Mouse (Mus musculus): Measurements from ENCODE around the gene Vmn2r56. TPM values are rescaled to one million over a fixed set of nuclear protein-coding genes. Genes with fewer than 3 reads are reported as not detected.
"Not testable (repeated sequence)": the region's sequence is repeated elsewhere in the genome, so short reads cannot be mapped to it uniquely, and the experiment has no call there.

The Vmn2r56 gene
- not detected in 2 replicates for polyA plus RNA-seq (2014; fragmentation: Nextera tagmentation; extraction: Ambion mirVana)

DNA sequence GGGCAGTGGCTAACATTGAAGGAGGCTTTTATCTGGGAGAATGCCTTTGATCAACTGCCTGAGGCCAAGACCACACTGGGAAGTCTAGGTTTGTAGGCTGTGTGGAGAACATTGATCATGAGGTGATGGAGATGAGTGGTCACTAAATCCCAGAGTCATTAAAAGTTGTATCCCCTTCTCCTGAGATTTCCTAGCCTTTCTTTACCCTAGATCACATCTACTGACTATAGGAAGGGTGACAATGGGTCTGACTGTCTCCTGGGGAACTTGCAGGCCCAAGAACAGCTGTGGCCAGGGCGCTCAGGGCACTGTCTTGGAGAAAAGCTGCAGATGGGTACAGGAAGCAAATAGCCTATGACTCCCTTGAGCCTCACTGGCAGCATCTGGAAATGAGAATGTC is at the start of gene Vmn2r56:
Vmn2r56 (minus strand) TSS at position 101 of the 400 bp plus-strand sequence.
- no peaks in the 10 kb centered on the region for H3K36me3 ChIP-seq (ENCODE audit: control insufficient read depth, insufficient read depth, low read length)
- H3K27me3 ChIP-seq (ENCODE audit: control insufficient read depth, insufficient read depth, low read length): no peaks in the 10 kb centered on the region
- no peaks in the 10 kb centered on the region for H3K9me3 ChIP-seq (ENCODE audit: control insufficient read depth, low read length)
- H3K9ac ChIP-seq (ENCODE audit: low read depth, low read length): no peak within 1 kb of the TSS
- H3K27ac ChIP-seq (ENCODE audit: low read depth, low read length): no peak within 1 kb of the TSS
- no peaks in the 10 kb centered on the region for H3K4me1 ChIP-seq (ENCODE audit: control insufficient read depth, insufficient read depth, low read length)
- no peak within 1 kb of the TSS for H3K4me3 ChIP-seq (ENCODE audit: low read length)
- 53% methylated on average over 1 of the region's 1 CpGs for WGBS
- no peak for ATAC-seq (ENCODE audit: low FRiP score, low TSS enrichment)
- H3K4me2 ChIP-seq (replicated peaks; ENCODE audit: low read depth, low read length): no peak within 1 kb of the TSS

DNA sequence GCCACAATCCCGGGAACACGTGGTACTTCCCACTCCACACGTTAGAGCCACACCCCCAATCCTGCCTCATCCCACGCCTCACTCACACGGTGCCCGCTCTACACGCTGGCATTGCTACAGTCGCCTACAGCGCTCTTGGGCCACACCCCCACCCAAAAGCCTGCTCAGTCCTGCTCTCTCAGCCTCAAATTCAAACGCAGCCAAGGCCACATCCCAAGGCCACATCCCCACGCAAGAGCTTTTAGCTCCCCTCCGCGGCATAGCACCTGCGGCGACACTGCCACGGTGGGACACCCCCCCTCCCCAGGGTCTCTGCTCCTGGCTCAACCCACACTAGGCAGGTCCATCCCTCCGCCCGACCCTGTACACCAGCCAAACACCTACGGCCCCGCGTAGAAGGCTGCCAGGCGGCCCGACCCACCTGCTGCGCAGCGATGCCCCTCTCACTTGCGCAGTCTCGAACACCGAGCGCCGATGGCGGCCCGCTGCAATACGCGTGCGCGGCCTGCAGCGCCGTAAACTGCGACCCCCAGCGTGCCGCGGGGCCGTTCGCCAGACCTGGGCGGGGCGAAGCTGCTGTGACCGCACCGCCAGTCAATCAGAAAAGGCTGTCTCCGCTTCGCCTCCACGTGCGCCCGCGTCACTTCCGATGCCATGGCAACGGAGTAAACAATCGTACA is 45.5 kb upstream of the Vmn2r56 start:
- peak overlapping the region; percentile 73 for H3K4me3 ChIP-seq (ENCODE audit: low read length)
- H3K9ac ChIP-seq (ENCODE audit: low read depth, low read length): peak overlapping the region; percentile 76
- no peaks in the 10 kb centered on the region for H3K4me1 ChIP-seq (ENCODE audit: control insufficient read depth, insufficient read depth, low read length)
- no peaks in the 10 kb centered on the region for H3K27me3 ChIP-seq (ENCODE audit: control insufficient read depth, insufficient read depth, low read length)
- H3K9me3 ChIP-seq (ENCODE audit: control insufficient read depth, low read length): no peaks in the 10 kb centered on the region
- ATAC-seq (ENCODE audit: low FRiP score, low TSS enrichment): peak; percentile 97
- no peak overlapping the region for H3K27ac ChIP-seq (ENCODE audit: low read depth, low read length)
- 1% methylated on average over 56 of the region's 57 CpGs for WGBS
- H3K36me3 ChIP-seq (ENCODE audit: control insufficient read depth, insufficient read depth, low read length): peaks cover under 1% of the 10 kb centered on the region
- peak overlapping the region; percentile 93 for H3K4me2 ChIP-seq (replicated peaks; ENCODE audit: low read depth, low read length)

DNA sequence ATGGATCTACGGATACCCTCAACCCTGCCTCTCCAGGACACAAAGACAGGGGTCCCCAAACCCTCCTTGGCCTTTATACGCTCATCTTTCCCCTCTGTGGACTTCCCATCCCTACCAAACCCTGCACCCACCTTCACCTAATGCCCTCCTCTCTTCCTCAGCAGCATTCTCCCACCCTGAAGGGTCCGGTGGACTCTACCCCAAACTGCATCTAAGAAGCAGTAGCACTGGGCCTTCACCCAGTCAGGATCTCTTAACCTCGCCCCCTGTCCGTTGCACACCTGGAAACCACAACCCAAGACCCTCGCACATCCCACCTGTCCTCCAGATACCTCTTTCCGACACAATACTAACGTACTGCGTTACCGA is 45.0 kb upstream of the Vmn2r56 start:
- Histone ChIP-seq H3K4me1 (ENCODE audit: control insufficient read depth, insufficient read depth, low read length) (no peaks in the 10 kb centered on the region), H3K9me3 (ENCODE audit: control insufficient read depth, low read length) (no peaks in the 10 kb centered on the region), H3K27me3 (ENCODE audit: control insufficient read depth, insufficient read depth, low read length) (no peaks in the 10 kb centered on the region), H3K27ac (ENCODE audit: low read depth, low read length) (no peak overlapping the region), H3K4me2 (replicated peaks; ENCODE audit: low read depth, low read length) (peak overlapping the region; percentile 93), H3K9ac (ENCODE audit: low read depth, low read length) (peak overlapping the region; percentile 76), H3K36me3 (ENCODE audit: control insufficient read depth, insufficient read depth, low read length) (peaks cover 5% of the 10 kb centered on the region), H3K4me3 (ENCODE audit: low read length) (peak overlapping the region; percentile 73)
- WGBS: 28% methylated on average over 10 of the region's 10 CpGs
- ATAC-seq (ENCODE audit: low FRiP score, low TSS enrichment): peak; percentile 40

DNA sequence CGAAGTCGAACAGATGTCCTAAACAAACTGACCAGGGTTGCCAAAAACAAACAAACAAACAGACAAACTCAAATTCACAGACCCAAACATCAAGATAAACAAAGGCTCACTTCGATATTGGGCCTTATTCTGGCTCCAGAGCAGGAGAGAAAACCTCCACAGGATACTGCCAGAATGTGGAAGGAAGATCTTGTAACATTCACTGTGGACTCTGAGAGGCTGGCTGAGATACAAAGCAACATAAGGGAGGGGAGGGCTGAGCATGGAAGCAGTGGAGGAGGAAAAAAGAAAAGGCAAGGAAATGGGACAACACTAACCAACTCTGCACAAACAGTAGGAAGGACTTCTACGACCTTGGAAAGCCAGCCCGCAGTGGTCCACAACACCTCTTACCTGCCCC is 44.3 kb upstream of the Vmn2r56 start:
- Histone ChIP-seq H3K4me2 (replicated peaks; ENCODE audit: low read depth, low read length) (no peak overlapping the region), H3K27ac (ENCODE audit: low read depth, low read length) (no peak overlapping the region), H3K9me3 (ENCODE audit: control insufficient read depth, low read length) (no peaks in the 10 kb centered on the region), H3K4me1 (ENCODE audit: control insufficient read depth, insufficient read depth, low read length) (no peaks in the 10 kb centered on the region), H3K27me3 (ENCODE audit: control insufficient read depth, insufficient read depth, low read length) (no peaks in the 10 kb centered on the region), H3K4me3 (ENCODE audit: low read length) (no peak overlapping the region), H3K36me3 (ENCODE audit: control insufficient read depth, insufficient read depth, low read length) (peaks cover 10% of the 10 kb centered on the region), H3K9ac (ENCODE audit: low read depth, low read length) (no peak overlapping the region)
- 95% methylated on average over 5 of the region's 5 CpGs for WGBS
- ATAC-seq (ENCODE audit: low FRiP score, low TSS enrichment): no peak

DNA sequence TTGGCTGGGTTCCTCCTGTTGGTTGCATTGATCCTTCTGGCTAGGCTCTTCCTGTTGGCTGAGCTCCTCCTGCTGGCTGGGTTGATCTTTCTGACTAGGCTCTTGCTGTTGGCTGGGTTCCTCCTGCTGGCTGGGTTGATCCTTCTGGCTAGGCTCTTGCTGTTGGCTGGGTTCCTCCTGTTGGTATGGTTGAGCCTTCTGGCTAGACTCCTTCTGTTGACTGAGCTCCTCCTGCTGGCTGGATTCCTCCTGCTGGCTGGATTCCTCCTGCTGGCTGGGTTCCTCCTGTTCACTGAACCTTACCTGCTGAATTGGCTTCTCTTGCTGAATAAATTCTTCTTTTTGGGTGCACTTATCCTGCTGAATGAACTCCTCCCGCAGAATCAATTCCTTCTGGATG is 39.8 kb upstream of the Vmn2r56 start:
- Histone ChIP-seq H3K36me3 (ENCODE audit: control insufficient read depth, insufficient read depth, low read length) (peaks cover 16% of the 10 kb centered on the region), H3K4me3 (ENCODE audit: low read length) (no peak overlapping the region), H3K27me3 (ENCODE audit: control insufficient read depth, insufficient read depth, low read length) (no peaks in the 10 kb centered on the region), H3K4me1 (ENCODE audit: control insufficient read depth, insufficient read depth, low read length) (no peaks in the 10 kb centered on the region), H3K27ac (ENCODE audit: low read depth, low read length) (no peak overlapping the region), H3K9me3 (ENCODE audit: control insufficient read depth, low read length) (no peaks in the 10 kb centered on the region), H3K9ac (ENCODE audit: low read depth, low read length) (no peak overlapping the region), H3K4me2 (replicated peaks; ENCODE audit: low read depth, low read length) (no peak overlapping the region)
- WGBS: 100% methylated on average over 1 of the region's 1 CpGs
- ATAC-seq (ENCODE audit: low FRiP score, low TSS enrichment): no peak

DNA sequence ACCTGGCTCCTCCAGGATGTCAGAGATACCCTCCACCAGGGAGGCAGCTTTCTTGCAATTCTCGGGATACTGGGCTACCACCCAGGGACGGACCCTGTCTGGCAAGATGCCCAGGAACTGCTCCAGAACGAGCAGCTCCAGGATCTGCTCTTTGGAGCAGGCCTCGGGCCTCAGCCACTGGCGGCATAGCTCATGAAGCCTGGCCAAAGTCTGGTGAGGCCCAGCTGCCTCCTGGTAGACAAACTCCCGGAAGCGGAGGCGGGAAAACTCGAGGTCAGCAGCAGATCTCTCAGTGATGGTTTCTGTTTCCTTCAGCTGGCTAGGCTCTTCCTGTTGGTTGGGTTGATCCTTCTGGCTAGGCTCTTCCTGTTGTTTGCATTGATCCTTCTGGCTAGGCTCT is 39.3 kb upstream of the Vmn2r56 start:
- 95% methylated on average over 9 of the region's 9 CpGs for WGBS
- no peaks in the 10 kb centered on the region for H3K27me3 ChIP-seq (ENCODE audit: control insufficient read depth, insufficient read depth, low read length)
- H3K36me3 ChIP-seq (ENCODE audit: control insufficient read depth, insufficient read depth, low read length): peaks cover 16% of the 10 kb centered on the region

DNA sequence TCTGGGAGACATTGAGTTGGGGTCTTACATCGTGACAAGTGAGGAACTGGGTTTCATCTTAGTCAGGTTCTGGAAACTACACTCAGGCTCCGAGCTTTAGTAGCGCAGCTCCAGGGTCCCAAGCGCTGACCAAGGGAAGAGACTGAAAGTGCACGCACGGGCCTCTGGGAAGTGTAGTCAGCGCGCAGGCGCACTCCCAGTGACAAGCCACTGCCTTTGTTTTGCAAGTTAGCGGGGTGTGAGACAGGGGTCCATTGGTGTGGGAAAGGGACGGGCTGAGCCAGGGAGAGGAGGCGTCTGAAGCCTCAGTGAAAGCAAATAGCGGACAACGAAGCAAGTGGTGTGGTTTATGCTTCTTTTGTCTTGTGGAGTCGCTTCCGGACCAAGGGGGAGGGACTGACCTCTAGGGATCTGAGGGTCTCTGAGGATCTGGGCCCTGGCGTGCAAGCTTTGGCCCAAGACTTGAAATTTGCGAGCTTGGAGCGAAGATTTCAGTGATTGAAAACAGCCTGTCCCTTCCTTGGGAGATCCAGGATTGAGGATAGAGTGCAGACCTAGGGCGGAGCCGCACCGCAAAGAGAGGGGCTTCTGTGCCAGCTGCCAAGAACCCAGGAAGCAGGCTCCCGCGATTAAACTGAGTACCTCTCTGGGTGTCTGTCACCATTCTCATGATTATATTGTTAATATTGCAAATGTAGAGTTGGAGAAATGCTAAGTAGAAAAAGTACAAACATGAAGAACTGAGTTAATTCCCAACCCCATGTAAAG is 14.8 kb upstream of the Vmn2r56 start:
- Histone ChIP-seq H3K27ac (ENCODE audit: low read depth, low read length) (no peak overlapping the region), H3K9me3 (ENCODE audit: control insufficient read depth, low read length) (0 out of 2 replicates have a peak, but pooled peaks cover 7% of the 10 kb centered on the region), H3K4me3 (ENCODE audit: low read length) (no peak overlapping the region), H3K27me3 (ENCODE audit: control insufficient read depth, insufficient read depth, low read length) (no peaks in the 10 kb centered on the region), H3K9ac (ENCODE audit: low read depth, low read length) (no peak overlapping the region), H3K36me3 (ENCODE audit: control insufficient read depth, insufficient read depth, low read length) (no peaks in the 10 kb centered on the region), H3K4me1 (ENCODE audit: control insufficient read depth, insufficient read depth, low read length) (no peaks in the 10 kb centered on the region), H3K4me2 (replicated peaks; ENCODE audit: low read depth, low read length) (no peak overlapping the region; the same call in 1 of the 2 replicates)
- ATAC-seq (ENCODE audit: low FRiP score, low TSS enrichment): 0 out of 2 replicates have a peak, but pooled peaks have one; percentile 24
- WGBS: 72% methylated on average over 24 of the region's 24 CpGs

More for the DNA sequence above, 39.3 kb upstream of the Vmn2r56 start:
- H3K9me3 ChIP-seq (ENCODE audit: control insufficient read depth, low read length): no peaks in the 10 kb centered on the region
- no peak overlapping the region for H3K27ac ChIP-seq (ENCODE audit: low read depth, low read length)
- H3K4me3 ChIP-seq (ENCODE audit: low read length): no peak overlapping the region
- no peak overlapping the region for H3K4me2 ChIP-seq (replicated peaks; ENCODE audit: low read depth, low read length)
- no peak overlapping the region for H3K9ac ChIP-seq (ENCODE audit: low read depth, low read length)
- no peaks in the 10 kb centered on the region for H3K4me1 ChIP-seq (ENCODE audit: control insufficient read depth, insufficient read depth, low read length)
- no peak for ATAC-seq (ENCODE audit: low FRiP score, low TSS enrichment)

DNA sequence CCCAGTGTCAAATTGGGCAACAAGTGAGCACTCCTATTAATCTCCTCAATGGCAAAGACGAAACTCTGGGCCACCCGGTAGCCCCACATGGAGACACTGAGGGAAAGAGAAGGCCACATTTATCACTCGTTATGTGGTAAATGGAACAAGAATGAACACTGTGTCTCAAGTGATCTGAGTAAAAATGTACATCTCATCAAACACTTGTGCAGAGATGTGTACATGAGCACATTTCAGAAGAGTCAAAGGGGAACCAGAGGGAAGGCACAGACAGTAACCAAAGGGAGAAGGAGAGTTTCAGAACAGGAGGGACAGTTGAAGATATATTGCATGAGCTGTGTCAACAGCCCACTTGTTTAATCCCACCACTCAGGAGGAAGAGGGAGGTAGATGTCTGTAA is 49.9 kb downstream of the Vmn2r56 start, which contains the start of gene Vmn2r55:
Vmn2r55 (minus strand) TSS at position 101 of the 400 bp plus-strand sequence.
- 88% methylated on average over 3 of the region's 3 CpGs for WGBS
- not testable (repeated sequence) for H3K4me3 ChIP-seq (ENCODE audit: low read length)

DNA sequence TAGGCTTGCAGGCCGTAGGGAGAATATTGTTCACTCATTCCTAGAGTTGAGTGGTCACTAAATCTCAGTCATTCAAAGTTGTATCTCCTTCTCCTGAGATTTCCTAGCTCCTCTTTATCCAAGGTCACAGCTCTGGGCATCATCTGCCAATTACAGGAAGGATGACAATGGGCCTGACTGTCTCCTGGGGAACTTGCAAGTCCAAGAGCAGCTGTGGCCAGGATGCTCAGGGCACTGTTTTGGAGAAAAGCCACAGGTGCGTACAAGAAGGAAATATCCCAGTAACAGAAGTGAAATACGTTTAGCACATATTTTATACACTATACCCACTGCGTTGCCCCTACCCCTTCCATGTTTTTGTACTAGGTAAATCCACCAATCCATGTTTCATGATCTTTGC is 94.6 kb downstream of the Vmn2r56 start, which contains the start of gene Vmn2r54:
Vmn2r54 (minus strand) TSS at position 101 of the 400 bp plus-strand sequence.
- 84% methylated on average over 3 of the region's 4 CpGs for WGBS
- not testable (repeated sequence) for H3K27me3 ChIP-seq (ENCODE audit: control insufficient read depth, insufficient read depth, low read length); H3K9ac ChIP-seq (ENCODE audit: low read depth, low read length); H3K4me2 ChIP-seq (replicated peaks; ENCODE audit: low read depth, low read length); H3K9me3 ChIP-seq (ENCODE audit: control insufficient read depth, low read length); H3K4me1 ChIP-seq (ENCODE audit: control insufficient read depth, insufficient read depth, low read length); H3K27ac ChIP-seq (ENCODE audit: low read depth, low read length); H3K36me3 ChIP-seq (ENCODE audit: control insufficient read depth, insufficient read depth, low read length); ATAC-seq (ENCODE audit: low FRiP score, low TSS enrichment); H3K4me3 ChIP-seq (ENCODE audit: low read length)

More for the DNA sequence above, 49.9 kb downstream of the Vmn2r56 start, which contains the start of gene Vmn2r55:
- H3K27ac ChIP-seq (ENCODE audit: low read depth, low read length); H3K4me1 ChIP-seq (ENCODE audit: control insufficient read depth, insufficient read depth, low read length); H3K9ac ChIP-seq (ENCODE audit: low read depth, low read length); H3K4me2 ChIP-seq (replicated peaks; ENCODE audit: low read depth, low read length); ATAC-seq (ENCODE audit: low FRiP score, low TSS enrichment); H3K9me3 ChIP-seq (ENCODE audit: control insufficient read depth, low read length); H3K36me3 ChIP-seq (ENCODE audit: control insufficient read depth, insufficient read depth, low read length); H3K27me3 ChIP-seq (ENCODE audit: control insufficient read depth, insufficient read depth, low read length): not testable (repeated sequence)
